Mouse (Mus musculus): ENCODE data around the gene Olfr449. TPM values are rescaled to one million over a fixed set of nuclear protein-coding genes. Genes with fewer than 3 reads are reported as not detected.
A peak's percentile ranks its signal among the peaks of the same experiment; 100 is the strongest.

Gene Olfr449
- not detected for total RNA-seq (2021)
- long read RNA-seq, experiment 1, result 0 reads
- long read RNA-seq, experiment 2, result 0 reads

DNA sequence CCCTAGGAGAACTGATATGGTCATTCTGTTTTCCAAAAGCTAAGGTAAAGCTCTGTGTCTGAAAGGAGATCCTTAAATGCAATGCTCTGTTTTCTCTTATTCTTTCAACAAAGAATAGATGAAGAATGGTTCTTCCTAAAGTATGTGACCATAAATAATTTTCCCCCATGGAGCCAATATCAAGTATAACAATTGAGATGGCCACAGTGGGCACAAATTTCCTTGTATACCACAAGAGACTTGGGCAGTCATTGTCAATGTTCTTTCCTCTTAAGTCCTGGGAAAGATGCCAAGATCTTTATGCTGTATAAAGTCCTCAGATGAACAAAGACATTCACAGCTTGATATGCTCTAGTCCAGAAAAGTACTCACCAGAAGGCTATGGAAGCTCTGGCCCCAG is at the start of gene Olfr449:
Gene Olfr449 (plus strand): TSS at position 301 of the 400 bp plus-strand sequence.
- no peak for DNase-seq (ENCODE audit: low spot score in 2 of 2)
- intact Hi-C loops (cut with DNase I), result no loop called here

DNA sequence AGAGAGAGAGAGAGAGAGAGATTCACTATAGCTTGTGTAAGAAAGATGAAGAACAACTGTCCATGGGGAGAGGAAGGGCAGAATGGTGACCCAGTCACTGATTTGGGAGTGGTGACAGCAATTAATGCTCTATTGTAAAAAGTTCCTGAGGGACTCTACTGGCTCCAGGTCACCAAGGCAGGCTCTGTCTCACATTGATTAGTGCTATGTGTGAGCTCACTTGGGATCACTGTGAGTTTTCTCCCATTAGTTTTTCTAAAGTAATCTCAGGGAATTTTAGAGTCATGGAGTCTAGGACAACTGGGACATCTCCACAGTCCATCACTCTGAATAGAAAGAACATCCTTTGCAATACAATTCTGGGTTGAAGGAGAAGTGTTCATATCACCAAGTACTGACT is 49.4 kb upstream of the Olfr449 start, which contains the start of gene Olfr452:
Gene Olfr452 (plus strand): TSS at position 301 of the 400 bp plus-strand sequence.
- intact Hi-C loops (cut with DNase I), result no loop called here

DNA sequence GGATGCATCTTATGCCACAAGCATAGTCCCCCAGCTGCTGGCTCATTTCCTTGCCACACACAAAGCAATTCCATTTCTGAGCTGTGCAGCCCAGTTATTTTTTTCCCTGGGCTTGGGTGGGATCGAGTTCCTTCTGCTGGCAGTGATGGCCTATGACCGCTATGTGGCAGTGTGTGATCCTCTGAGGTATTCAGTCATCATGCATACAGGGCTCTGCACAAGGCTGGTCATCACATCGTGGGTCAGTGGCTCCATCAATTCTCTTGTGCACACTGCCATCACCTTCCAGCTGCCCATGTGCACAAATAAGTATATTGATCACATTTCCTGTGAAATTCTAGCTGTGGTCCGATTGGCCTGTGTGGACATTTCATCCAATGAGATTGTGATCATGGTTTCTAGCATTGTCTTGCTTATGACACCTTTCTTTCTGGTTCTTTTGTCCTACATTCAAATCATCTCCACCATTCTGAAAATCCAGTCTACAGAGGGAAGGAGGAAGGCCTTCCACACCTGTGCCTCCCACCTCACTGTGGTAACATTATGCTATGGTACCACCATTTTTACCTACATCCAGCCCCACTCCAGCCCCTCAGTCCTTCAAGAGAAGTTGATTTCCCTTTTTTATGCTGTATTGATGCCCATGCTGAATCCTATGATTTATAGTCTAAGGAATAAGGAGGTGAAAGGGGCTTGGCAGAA is 43.8 kb upstream of the Olfr449 start:
- intact Hi-C loops (cut with DNase I), result no loop called here
- DNase-seq (ENCODE audit: low spot score in 2 of 2), result no peak

More for the DNA sequence above, 49.4 kb upstream of the Olfr449 start, which contains the start of gene Olfr452:
- DNase-seq (ENCODE audit: low spot score in 2 of 2), result no peak

DNA sequence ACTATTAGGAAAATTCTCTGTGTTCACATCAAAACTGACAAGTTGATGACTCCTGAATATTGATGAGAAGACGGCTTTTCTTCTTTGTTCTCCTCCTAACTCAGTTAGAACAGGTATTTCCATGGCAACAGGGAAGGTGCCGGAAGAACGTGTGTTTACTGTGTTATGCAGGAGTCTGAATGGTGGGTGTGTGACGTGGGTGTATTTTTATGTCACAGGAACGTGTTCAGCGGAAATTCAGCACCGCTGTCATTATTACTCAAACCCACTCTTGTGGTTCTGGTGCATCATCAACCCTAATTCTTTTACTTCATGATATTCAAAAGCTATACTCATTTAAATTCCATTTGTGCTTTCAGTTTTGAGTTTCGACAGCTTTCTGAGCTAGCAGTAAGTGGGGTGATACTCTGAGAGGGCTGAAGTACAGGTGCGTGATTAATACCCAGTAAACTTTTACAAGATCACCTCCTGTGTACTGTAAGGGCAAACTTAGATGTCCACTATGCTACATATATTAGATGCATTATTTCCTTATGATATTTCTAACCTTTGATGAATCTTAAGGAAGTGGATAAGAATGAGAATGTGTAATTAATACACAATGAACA is 43.1 kb upstream of the Olfr449 start:
- intact Hi-C loops (cut with DNase I), result no loop called here
- peak; percentile 5 to 9 for DNase-seq (ENCODE audit: low spot score in 2 of 2)

DNA sequence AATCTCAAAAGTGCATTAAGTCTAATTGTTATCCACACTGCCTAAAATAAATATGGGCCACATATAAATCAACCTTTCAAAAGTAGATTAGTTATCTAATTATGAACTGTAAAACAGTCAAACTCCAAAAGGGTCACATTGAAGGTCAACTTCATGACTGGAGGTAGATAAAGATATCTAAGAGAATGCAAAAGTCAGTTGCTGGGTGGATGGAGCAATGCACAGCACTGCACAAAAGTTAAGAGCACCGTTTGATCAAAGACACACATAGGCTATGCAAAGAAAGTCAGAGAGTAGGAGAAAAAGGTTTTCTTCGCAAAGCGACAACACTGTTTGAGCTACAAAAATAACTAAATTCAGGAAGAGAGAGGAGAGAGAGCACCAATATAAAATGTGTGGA is 39.2 kb upstream of the Olfr449 start:
- intact Hi-C loops (cut with DNase I), result no loop called here
- no peak for DNase-seq (ENCODE audit: low spot score in 2 of 2)

DNA sequence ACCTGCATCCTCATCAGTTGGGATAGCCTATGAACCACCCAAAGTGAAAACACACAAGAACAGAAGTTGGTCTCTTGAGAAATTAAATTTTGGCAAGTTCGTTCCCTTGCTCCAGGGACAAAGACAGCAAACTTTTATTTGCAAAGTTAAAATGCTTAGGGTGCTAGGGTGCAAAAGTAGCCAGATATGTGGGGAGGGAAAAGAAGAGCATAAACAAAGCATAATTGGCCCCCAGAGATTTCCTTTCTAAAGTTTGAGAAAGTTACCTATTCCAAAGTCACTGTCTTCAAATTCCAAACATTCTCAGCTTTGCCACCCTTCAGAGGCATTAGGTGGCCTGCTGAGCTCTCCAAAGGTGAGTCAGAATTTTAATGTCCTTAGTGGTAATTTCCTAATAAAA is 22.5 kb upstream of the Olfr449 start, which contains the start of gene Olfr450:
Gene Olfr450 (plus strand): TSS at position 301 of the 400 bp plus-strand sequence.
- DNase-seq (ENCODE audit: low spot score in 2 of 2), result no peak
- intact Hi-C loops (cut with DNase I), result no loop called here

DNA sequence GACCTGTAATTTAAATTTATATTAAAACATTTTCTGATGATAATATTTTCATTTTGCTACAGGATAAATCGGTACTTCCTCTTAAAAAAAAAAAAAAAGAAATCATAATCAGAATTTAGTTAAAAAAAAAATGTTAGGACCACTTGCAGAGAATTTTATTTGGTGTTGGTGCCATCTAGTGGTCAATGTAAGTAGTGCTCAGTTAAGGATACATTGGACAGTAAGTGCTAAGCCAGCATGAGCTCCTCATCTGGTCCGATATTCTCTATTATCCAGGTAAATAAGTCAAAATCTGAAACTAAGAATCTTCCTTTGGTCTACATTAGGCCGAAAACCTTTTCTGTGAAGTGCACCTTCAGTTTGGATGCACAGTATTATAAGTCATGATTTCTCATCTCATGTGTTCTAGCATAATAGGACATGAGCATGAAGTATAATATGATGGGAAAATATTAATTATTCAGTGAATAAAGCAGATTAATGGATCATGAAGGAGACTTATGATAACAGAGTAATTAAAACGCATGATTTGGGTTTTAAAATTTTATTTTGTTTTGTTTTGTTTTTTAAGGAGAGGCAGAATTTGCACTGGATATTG is 26.1 kb downstream of the Olfr449 start:
- peak; percentile 84 to 85 for DNase-seq (ENCODE audit: low spot score in 2 of 2)
- intact Hi-C loops (cut with DNase I), result loop anchor here (10.0 kb wide), 1 partner anchor 246 kb away; no protein-coding TSS in a partner anchor

DNA sequence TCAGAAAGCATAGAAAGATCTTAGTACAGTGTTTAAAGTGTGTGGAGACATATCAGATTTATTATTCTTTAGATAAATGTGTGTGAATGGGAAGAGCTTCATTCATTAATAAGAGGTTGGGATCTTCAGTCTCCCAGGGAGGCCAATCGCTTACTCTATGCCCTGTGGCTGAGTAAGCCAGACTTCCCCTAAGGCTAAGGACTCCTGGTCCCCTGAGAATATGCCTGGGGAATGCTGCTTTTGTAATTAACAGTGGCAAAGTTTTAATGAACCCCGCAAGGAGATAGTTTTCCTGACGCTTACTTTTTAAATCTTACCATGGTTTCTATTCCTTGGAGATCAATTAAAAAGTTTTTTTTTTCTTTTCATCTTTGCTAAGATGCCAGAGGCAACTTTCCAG is 35.5 kb downstream of the Olfr449 start:
- no peak for DNase-seq (ENCODE audit: low spot score in 2 of 2)
- intact Hi-C loops (cut with DNase I), result loop anchor here (10.0 kb wide), 1 partner anchor 255 kb away; no protein-coding TSS in a partner anchor

DNA sequence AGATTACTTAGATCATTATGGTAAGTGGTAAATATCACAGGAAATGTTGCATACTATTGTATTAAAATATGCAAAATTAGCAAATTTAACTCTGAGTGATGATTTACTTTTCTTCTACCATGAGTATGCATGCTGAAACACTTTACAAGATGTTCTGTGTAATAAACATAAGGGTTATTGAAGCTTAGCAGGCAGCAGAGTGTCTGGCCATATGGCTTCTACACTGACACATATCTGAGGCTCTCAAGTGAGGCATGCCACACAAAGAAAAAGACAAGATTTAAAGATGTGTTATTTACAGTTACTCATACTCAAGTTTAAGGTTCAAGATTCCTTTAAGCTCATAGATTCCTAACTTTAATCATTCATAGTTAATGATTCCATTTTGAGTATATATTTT is 42.1 kb downstream of the Olfr449 start:
- DNase-seq (ENCODE audit: low spot score in 2 of 2), result no peak
- intact Hi-C loops (cut with DNase I), result no loop called here

Other genes starting within 250 kb of the Olfr449 start
- gene Tcaf3, start 236.7 kb upstream of the Olfr449 start, total RNA-seq (2021), result not detected
- 1 to 10 TPM in 1 of 2 experiments, under 1 TPM in 1; 0.63 to 1.0 TPM for gene Tcaf2, start 189.1 kb upstream of the Olfr449 start, total RNA-seq (2021)
- 100 to 1,000 TPM; 226 to 234 TPM for gene Tcaf1, start 124.3 kb upstream of the Olfr449 start, total RNA-seq (2021)
- not detected for gene Olfr453, start 95.0 kb upstream of the Olfr449 start, total RNA-seq (2021)
- not detected for gene Olfr38, start 78.0 kb upstream of the Olfr449 start, total RNA-seq (2021)
- not detected for gene Olfr452, start 49.3 kb upstream of the Olfr449 start, total RNA-seq (2021)
- not detected for gene Olfr450, start 22.4 kb upstream of the Olfr449 start, total RNA-seq (2021)
- not detected for gene Olfr448, start 56.1 kb downstream of the Olfr449 start, total RNA-seq (2021)
- not detected for gene Olfr447, start 74.5 kb downstream of the Olfr449 start, total RNA-seq (2021)
- gene Olfr446, start 87.0 kb downstream of the Olfr449 start, total RNA-seq (2021), result not detected
- not detected for gene Olfr444, start 114.7 kb downstream of the Olfr449 start, total RNA-seq (2021)

All from left cerebral cortex, postnatal 14 days (tissue).